Mouse (Mus musculus) right cerebral cortex, postnatal 14 days (tissue): ENCODE measurements at regions not wholly inside any gene's neighbourhood (a gene's known extent, or its start where the extent isn't known, plus 50 kb on each side); places are given as distances from the start of the nearest gene placed in this dataset.

Source experiments
- DNase-seq: peaks from one replicate; pipeline ENCODE4 v3.0.0; 2022

- DNase-seq = no peak
These were observed 585.6 kb upstream of the N6amt1 start for GRCm38 (mm10) chr16:86768355-86768754.

- no peak for DNase-seq
These were observed 588.0 kb upstream of the N6amt1 start for GRCm38 (mm10) chr16:86765974-86766373.

GRCm38 (mm10) chr16:86741236-86741635 is 612.7 kb upstream of the N6amt1 start:
- DNase-seq = no peak

GRCm38 (mm10) chr16:86718982-86719771 is 634.8 kb upstream of the N6amt1 start:
- no peak for DNase-seq

GRCm38 (mm10) chr16:86718353-86718752 is 635.6 kb upstream of the N6amt1 start:
- no peak for DNase-seq

- DNase-seq = no peak
These were observed 652.3 kb upstream of the N6amt1 start for GRCm38 (mm10) chr16:86701700-86702099.

- DNase-seq = no peak
These were observed 659.5 kb upstream of the N6amt1 start for GRCm38 (mm10) chr16:86694497-86694896.

GRCm38 (mm10) chr16:86659154-86659553 is 694.8 kb upstream of the N6amt1 start:
- DNase-seq = no peak

GRCm38 (mm10) chr16:86647316-86647715 is 706.7 kb upstream of the N6amt1 start:
- no peak for DNase-seq

- no peak for DNase-seq
These were observed 707.2 kb upstream of the N6amt1 start for GRCm38 (mm10) chr16:86646753-86647152.

GRCm38 (mm10) chr16:86645436-86645835 is 708.5 kb upstream of the N6amt1 start:
- no peak for DNase-seq

GRCm38 (mm10) chr16:86644912-86645312 is 709.1 kb upstream of the N6amt1 start:
- no peak for DNase-seq

GRCm38 (mm10) chr16:86604166-86604565 is 702.5 kb upstream of the Adamts5 start:
- DNase-seq = peak; percentile 5

GRCm38 (mm10) chr16:86594992-86595391 is 693.4 kb upstream of the Adamts5 start:
- DNase-seq = no peak

GRCm38 (mm10) chr16:86586044-86586443 is 684.4 kb upstream of the Adamts5 start:
- no peak for DNase-seq

- no peak for DNase-seq
These were observed 676.7 kb upstream of the Adamts5 start for GRCm38 (mm10) chr16:86578281-86578680.

- no peak for DNase-seq
These were observed 645.9 kb upstream of the Adamts5 start for GRCm38 (mm10) chr16:86547465-86548043.

- DNase-seq = no peak
These were observed 645.3 kb upstream of the Adamts5 start for GRCm38 (mm10) chr16:86546905-86547304.

- DNase-seq = no peak
These were observed 642.5 kb upstream of the Adamts5 start for GRCm38 (mm10) chr16:86544121-86544520.

GRCm38 (mm10) chr16:86536479-86536878 is 634.9 kb upstream of the Adamts5 start:
- DNase-seq = no peak

- DNase-seq = no peak
These were observed 622.5 kb upstream of the Adamts5 start for GRCm38 (mm10) chr16:86524135-86524534.

GRCm38 (mm10) chr16:86516935-86517334 is 615.3 kb upstream of the Adamts5 start:
- no peak for DNase-seq

- no peak for DNase-seq
These were observed 614.5 kb upstream of the Adamts5 start for GRCm38 (mm10) chr16:86516144-86516543.

GRCm38 (mm10) chr16:86501074-86501952 is 599.7 kb upstream of the Adamts5 start:
- DNase-seq = no peak
